Mouse (Mus musculus): ENCODE data around the gene Hist1h1d. TPM values are rescaled to one million over a fixed set of nuclear protein-coding genes. Genes with fewer than 3 reads are reported as not detected.

Gene Hist1h1d
- 0.14 TPM for polyA plus RNA-seq (2014; fragmentation: Illumina TruSeq; extraction: RNeasy Lipid Tissue Mini Kit (QIAGEN cat#74804))

DNA sequence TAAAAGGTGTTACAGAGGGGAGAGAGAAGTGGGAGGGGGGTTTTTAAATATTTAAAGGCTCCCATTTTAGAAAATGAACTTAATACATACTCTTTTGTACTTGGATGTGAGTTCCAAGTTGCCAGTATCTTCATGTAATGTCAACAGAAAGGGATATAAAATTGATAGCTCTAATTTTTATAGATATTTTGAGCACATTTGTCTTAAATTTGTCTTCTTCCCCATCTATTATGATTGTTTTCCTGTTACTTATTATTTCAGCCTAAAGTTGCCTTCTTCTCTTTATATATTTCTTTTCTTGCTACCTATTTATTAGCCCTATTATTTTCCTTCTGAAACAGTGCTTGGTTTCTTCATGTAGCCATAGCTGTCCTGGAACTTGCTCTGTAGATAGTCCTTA, at the start of gene Hist1h1d:
Gene Hist1h1d (plus strand): TSS at position 301 of the 400 bp plus-strand sequence.

DNA sequence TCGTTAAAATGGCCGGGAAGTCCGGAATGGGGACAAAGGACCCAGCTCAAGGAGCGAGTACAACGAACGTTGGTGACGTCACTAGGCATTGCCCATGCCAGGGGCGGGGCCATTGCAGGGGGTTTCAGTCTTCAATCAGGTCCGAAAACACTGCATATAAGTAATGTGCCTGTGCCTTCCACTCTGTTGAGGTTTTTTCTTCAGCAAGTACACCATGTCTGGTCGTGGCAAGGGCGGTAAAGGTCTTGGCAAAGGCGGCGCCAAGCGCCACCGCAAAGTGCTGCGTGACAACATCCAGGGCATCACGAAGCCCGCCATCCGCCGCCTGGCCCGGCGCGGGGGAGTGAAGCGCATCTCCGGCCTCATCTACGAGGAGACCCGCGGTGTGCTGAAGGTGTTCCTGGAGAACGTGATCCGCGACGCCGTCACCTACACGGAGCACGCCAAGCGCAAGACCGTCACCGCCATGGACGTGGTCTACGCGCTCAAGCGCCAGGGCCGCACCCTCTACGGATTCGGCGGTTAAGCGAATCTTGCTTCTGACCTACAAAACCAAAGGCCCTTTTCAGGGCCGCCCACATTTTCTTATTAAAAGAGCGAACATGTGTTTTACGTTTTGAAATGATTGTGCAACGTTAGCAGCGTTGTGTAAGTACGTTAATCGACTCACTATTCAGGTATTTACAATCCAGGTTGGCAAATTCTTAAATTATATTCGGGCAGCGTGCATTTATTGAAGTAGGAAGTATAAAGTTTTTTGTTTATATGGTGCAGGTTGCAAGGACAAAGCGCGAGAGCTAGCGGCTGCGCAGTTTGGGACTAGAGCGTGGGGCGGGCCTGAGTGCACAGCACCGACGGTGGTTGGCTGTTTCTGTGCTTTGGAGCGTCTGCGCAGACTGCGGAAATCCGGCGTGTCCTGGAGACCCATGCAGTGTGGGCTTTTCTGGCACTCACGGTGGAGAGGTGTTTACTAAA, 21.9 kb upstream of the Hist1h1d start, which contains the start of gene Hist1h4h:
Gene Hist1h4h (plus strand): TSS at position 150 of the 975 bp plus-strand sequence.

DNA sequence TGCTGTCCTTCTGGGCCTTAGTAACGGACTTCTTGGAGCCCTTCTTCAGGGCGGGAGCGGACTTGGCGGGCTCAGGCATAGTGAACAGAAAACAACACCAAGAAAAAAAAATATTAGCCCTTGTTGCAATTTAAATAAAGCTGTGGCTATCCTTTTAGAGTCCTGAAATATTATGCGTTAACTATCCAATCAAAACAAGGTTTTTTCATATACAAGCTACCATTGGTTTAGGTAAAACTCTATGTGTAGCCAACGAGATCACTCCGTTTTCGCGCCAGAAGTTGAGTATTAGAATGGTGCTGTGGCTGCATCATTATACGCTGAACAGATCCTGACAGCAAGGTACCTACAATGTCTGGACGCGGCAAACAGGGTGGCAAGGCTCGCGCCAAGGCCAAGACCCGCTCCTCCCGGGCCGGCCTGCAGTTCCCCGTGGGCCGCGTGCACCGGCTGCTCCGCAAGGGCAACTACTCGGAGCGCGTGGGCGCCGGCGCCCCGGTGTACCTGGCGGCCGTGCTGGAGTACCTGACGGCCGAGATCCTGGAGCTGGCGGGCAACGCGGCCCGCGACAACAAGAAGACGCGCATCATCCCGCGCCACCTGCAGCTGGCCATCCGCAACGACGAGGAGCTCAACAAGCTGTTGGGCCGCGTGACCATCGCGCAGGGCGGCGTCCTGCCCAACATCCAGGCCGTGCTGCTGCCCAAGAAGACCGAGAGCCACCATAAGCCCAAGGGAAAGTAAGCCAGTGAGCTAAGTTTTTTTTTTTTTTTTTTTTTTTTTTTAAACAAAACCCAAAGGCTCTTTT, 19.3 kb upstream of the Hist1h1d start, which contains the start of gene Hist1h2af:
Gene Hist1h2af (plus strand): TSS at position 347 of the 808 bp plus-strand sequence.

DNA sequence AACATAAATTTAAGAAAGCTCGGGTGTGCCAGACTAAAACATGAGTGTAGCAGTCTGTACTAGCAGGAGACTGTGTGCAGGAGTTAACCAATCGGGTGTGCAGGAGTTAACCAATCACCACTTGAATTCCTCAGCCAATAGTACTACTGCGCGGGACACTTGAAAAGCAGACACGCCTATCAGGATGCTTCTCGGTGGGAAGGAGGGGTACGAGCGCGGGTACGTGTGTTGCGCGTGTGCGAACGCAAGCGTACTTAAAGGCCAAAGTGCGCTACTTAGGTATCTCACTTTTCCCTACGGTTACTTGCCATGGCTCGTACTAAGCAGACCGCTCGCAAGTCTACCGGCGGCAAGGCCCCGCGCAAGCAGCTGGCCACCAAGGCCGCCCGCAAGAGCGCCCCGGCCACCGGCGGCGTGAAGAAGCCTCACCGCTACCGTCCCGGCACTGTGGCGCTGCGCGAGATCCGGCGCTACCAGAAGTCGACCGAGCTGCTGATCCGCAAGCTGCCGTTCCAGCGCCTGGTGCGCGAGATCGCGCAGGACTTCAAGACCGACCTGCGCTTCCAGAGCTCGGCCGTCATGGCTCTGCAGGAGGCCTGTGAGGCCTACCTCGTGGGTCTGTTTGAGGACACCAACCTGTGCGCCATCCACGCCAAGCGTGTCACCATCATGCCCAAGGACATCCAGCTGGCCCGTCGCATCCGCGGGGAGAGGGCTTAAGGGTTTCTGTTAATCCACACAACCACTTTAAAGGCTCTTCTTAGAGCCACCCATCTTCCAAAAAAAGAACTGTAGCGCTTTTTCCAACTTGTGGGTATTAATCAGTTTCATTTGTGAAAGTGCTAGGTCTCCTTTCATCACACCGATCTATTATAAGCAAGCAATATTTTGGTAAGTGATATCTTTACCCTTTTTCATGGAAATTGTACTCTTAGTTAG, 17.7 kb upstream of the Hist1h1d start, which contains the start of gene Hist1h3g:
Gene Hist1h3g (plus strand): TSS at position 286 of the 939 bp plus-strand sequence.

DNA sequence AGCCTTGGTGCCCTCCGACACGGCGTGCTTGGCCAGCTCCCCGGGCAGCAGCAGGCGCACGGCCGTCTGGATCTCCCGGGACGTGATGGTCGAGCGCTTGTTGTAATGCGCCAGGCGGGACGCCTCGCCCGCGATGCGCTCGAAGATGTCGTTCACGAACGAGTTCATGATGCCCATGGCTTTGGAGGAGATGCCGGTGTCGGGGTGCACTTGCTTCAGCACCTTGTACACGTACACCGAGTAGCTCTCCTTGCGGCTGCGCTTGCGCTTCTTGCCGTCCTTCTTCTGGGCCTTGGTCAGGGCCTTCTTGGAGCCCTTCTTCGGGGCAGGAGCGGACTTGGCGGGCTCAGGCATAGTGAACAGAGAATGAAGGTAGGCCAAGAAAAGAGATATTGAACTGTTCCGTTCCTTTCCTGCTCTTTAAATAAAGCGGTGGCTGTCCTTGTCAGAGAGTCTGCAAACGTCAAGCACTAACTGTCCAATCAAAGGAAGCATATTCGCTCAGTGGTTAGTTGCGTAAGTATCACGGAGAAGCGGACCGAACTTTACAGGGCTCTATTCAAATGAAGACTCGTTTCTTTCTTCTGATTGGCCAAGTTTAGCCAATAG, 10.0 kb upstream of the Hist1h1d start, which contains the start of gene Hist1h2bh:
Gene Hist1h2bh (minus strand): TSS at position 394 of the 609 bp plus-strand sequence.

DNA sequence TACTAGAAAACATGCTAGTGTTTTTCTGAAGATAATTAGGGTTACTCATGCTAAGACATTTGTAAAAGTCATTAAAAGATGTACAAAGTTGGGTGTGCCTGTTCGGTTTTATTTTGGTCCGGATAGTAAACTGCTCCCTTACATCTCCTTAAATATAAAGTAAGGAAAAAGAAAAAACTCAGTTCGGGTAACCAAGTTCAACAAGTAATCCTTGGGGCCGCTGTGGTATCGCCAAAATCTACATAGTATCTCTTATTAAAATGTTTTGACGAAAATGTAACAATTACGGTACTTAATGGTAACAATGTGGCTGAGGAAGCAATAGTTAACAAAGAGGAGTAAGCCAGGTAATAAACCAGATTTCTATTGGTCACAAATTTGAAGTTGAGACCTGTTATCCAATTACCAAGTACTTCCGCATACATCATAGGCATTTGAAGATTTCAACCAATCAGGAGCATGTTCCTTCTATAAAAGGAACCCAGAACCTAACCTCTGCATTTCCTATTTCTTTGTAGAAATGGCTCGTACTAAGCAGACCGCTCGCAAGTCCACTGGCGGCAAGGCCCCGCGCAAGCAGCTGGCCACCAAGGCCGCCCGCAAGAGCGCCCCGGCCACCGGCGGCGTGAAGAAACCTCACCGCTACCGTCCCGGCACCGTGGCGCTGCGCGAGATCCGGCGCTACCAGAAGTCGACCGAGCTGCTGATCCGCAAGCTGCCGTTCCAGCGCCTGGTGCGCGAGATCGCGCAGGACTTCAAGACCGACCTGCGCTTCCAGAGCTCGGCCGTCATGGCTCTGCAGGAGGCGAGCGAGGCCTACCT, 8.9 kb upstream of the Hist1h1d start, which contains the start of gene Hist1h3f:
Gene Hist1h3f (plus strand): TSS at position 88 of the 822 bp plus-strand sequence.

DNA sequence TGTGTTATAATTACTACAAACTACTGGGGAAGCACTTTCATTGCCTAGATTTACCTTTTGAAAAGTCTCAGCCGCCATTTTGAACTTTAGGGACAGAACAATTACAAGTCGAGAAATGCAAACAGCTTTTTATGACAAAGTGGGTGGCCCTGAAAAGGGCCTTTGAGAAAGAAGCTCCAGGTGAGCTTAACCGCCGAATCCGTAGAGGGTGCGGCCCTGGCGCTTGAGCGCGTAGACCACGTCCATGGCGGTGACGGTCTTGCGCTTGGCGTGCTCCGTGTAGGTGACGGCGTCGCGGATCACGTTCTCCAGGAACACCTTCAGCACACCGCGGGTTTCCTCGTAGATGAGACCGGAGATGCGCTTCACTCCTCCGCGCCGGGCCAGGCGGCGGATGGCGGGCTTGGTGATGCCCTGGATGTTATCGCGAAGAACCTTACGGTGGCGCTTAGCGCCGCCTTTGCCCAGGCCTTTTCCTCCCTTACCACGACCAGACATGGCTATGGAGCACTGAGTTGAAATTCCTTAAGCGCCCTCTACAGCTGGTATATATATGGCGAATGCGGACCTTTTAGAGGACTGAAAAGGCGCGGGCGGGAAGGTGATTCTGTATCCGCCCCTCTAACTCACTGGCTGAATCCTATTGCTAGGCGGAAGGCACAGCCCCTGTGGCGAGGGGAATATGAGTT, 1.8 kb upstream of the Hist1h1d start, which contains the start of gene Hist1h4f:
Gene Hist1h4f (minus strand): TSS at position 503 of the 689 bp plus-strand sequence.

DNA sequence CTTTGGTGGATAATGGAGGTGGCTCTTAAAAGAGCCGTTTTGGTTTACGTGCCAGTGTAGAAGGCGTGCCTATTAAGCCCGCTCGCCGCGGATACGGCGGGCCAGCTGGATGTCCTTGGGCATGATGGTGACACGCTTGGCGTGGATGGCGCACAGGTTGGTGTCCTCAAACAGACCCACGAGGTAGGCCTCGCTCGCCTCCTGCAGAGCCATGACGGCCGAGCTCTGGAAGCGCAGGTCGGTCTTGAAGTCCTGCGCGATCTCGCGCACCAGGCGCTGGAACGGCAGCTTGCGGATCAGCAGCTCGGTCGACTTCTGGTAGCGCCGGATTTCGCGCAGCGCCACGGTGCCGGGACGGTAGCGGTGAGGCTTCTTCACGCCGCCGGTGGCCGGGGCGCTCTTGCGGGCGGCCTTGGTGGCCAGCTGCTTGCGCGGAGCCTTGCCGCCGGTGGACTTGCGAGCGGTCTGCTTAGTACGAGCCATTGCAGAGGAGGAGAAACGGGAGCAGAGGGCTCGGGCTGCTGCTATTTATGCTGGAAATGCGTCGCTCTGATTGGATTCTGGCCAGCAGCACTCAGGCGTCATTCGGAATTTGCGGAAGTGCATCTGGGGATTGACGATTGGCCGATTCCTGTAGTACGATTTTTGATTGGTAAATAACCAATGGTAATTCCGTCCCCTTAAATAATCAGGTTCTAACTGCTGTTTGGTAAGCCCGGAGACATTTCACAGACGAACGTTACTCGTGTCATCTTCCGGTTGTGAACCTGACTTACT, 9.0 kb downstream of the Hist1h1d start, which contains the start of gene Hist1h3e:
Gene Hist1h3e (minus strand): TSS at position 487 of the 777 bp plus-strand sequence.

DNA sequence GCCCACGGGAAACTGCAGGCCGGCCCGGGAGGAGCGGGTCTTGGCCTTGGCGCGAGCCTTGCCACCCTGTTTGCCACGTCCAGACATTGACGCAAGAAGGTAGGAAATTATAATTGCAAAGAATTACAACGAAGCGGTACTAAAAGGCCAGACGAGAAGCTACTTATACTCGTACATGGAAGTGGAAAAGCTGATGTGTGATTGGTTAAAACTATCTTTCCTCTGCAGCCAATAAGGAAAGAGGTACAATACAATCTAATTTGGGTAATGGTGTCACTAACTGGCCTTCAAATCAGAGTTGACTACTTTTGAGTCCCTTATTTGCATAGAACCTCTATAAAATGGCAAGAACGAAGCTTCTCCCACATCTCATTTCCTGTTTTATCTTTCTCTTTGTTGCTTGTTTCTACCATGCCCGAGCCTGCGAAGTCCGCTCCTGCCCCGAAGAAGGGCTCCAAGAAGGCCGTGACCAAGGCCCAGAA, 18.0 kb downstream of the Hist1h1d start, which contains the start of the genes Hist1h2ae and Hist1h2bg:
Gene Hist1h2ae (minus strand): TSS at position 199 of the 482 bp plus-strand sequence.
Gene Hist1h2bg (plus strand): TSS at position 375 of the 482 bp plus-strand sequence.

DNA sequence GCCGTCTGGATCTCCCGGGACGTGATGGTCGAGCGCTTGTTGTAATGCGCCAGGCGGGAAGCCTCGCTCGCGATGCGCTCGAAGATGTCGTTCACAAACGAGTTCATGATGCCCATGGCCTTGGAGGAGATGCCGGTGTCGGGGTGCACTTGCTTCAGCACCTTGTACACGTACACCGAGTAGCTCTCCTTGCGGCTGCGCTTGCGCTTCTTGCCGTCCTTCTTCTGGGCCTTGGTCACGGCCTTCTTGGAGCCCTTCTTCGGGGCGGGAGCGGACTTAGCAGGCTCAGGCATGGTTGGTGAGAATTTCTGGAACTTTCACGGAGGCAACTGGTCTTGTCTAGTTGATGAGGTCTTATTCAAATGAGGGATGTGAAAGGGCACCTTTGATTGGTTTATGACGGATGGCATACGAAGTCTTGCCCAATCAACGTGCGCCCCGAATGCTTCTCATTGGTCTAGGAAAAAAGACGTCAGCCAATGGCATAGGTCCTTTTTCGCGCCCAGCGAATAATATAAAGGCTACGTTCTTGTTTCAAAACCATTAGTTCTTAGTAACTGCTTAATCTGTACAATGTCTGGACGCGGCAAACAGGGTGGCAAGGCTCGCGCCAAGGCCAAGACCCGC, 20.9 kb downstream of the Hist1h1d start, which contains the start of the genes Hist1h2bf and Hist1h2ad:
Gene Hist1h2bf (minus strand): TSS at position 299 of the 627 bp plus-strand sequence.
Gene Hist1h2ad (plus strand): TSS at position 484 of the 627 bp plus-strand sequence.

DNA sequence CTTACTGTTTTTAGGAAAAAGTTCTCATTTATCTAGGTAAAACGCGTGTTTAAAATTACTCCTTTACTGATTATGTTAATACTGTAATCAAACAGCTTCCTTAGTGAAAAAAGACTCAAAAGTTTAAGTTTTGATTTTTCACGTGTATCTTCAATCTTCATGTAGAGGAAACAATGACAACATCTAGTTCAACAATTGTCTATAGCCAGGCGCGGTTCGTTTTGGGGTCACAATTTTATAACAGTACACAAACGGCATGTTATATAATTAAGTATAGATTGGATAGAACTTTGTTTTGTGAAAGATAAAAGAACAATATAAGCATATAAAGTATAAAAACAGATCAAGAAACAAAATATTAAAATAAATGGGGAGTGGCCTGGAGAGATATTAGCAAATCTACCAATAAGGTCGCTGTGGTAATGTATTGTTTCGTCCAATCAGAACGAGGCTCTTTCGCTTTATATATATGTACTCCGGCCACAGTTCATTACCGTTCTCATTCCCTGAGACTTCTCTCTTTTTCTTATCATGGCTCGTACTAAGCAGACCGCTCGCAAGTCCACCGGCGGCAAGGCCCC, 22.3 kb downstream of the Hist1h1d start, which contains the start of gene Hist1h3d:
Gene Hist1h3d (plus strand): TSS at position 493 of the 581 bp plus-strand sequence.

DNA sequence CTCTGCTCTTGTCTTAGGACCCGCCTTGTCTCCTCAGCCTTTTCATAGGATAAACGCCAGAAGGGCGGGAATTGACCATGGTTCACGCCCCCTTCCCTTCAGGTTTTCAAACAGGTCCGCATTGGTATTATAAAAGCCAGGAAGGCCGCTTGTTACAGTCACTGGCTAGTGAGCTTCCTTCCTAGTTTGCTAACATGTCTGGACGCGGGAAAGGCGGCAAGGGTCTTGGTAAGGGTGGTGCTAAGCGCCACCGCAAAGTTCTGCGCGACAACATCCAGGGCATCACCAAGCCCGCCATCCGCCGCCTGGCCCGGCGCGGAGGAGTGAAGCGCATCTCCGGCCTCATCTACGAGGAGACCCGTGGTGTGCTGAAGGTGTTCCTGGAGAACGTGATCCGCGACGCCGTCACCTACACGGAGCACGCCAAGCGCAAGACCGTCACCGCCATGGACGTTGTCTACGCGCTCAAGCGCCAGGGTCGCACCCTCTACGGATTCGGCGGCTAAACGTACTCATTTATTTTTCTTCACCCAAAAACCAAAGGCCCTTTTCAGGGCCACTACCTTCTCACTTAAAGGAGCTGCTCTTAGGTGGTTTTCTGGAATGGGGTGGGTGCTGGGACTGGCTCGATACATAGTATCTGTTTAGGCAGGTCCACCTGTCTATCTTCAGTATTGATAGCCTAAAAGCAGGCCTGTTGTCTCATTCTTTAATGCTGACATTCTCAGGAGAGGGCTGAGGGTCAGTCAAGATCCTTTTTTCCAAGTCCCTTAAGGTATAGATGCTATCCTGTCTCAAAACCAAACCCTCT, 28.6 kb downstream of the Hist1h1d start, which contains the start of gene Hist1h4d:
Gene Hist1h4d (plus strand): TSS at position 191 of the 811 bp plus-strand sequence.

Data from ovary, adult 10 weeks (tissue).